Mouse (Mus musculus): Measurements from ENCODE around the gene Gins2.

DNA sequence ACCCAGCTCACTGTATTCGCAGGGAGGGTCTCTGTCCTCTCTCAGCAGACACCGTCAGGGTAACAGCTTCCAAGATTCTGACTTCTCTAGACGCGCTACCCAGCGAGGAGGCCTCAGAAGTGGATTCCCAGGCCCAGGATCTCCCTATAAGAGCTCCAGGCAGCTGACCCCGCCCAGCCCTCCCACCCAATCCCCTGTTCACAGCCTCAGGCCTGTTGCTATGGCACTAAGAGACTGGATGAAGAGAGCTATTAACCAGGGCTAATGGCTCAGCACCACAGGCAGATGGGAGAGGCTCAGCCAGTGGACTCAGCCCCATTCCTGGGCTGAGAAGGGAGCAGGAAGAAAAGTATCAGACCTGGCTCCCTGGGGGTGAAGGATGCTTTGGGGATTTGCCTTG, 13.6 kb upstream of the Gins2 start:
- TF ChIP-seq SRF (IDR thresholded peaks at IDR 0.05; ENCODE audit: control insufficient read depth, insufficient read length, low read depth) (no peak), POLR2A (IDR thresholded peaks at IDR 0.05; ENCODE audit: insufficient read length, low read depth) (no peak), USF1 (IDR thresholded peaks at IDR 0.05; ENCODE audit: low read depth) (no peak), MAX (IDR thresholded peaks at IDR 0.05; ENCODE audit: low read depth) (no peak), POLR2AphosphoS2 (IDR thresholded peaks at IDR 0.05; ENCODE audit: insufficient read length, low read depth) (no peak), E2F4 (IDR thresholded peaks at IDR 0.05; ENCODE audit: insufficient read depth) (no peak), TCF3 (IDR thresholded peaks at IDR 0.05; ENCODE audit: insufficient read length, low read depth) (no peak)
